Mouse (Mus musculus): ENCODE data around the gene Bcar3.

Bcar3 gene

GRCm38 (mm10) chr3:122511721-122512619, 218.0 kb downstream of the Bcar3 start:
- DNase-seq (ENCODE audit: low spot score in 2 of 2), result no peak

- no peak for DNase-seq (ENCODE audit: low spot score in 2 of 2)
These were observed 218.9 kb downstream of the Bcar3 start for GRCm38 (mm10) chr3:122512725-122513375.

GRCm38 (mm10) chr3:122515568-122516326, 221.8 kb downstream of the Bcar3 start:
- DNase-seq (ENCODE audit: low spot score in 2 of 2), result no peak

- DNase-seq (ENCODE audit: low spot score in 2 of 2), result no peak
These were observed 222.4 kb downstream of the Bcar3 start for GRCm38 (mm10) chr3:122516327-122516695.

- DNase-seq (ENCODE audit: low spot score in 2 of 2), result no peak
These were observed 223.8 kb downstream of the Bcar3 start for GRCm38 (mm10) chr3:122517726-122518125.

GRCm38 (mm10) chr3:122518231-122518736, 224.3 kb downstream of the Bcar3 start:
- DNase-seq (ENCODE audit: low spot score in 2 of 2), result no peak

- no peak for DNase-seq (ENCODE audit: low spot score in 2 of 2)
These were observed 225.1 kb downstream of the Bcar3 start for GRCm38 (mm10) chr3:122519082-122519481.

- no peak for DNase-seq (ENCODE audit: low spot score in 2 of 2)
These were observed 226.4 kb downstream of the Bcar3 start for GRCm38 (mm10) chr3:122520365-122520764.

- DNase-seq (ENCODE audit: low spot score in 2 of 2), result no peak
These were observed 226.9 kb downstream of the Bcar3 start for GRCm38 (mm10) chr3:122520875-122521274.

GRCm38 (mm10) chr3:122521294-122521693, 227.4 kb downstream of the Bcar3 start:
- DNase-seq (ENCODE audit: low spot score in 2 of 2), result no peak

- no peak for DNase-seq (ENCODE audit: low spot score in 2 of 2)
These were observed 234.5 kb downstream of the Bcar3 start for GRCm38 (mm10) chr3:122528477-122528876.

- no peak for DNase-seq (ENCODE audit: low spot score in 2 of 2)
These were observed 242.2 kb downstream of the Bcar3 start for GRCm38 (mm10) chr3:122535938-122536703.

GRCm38 (mm10) chr3:122538851-122539250, 244.9 kb downstream of the Bcar3 start:
- no peak for DNase-seq (ENCODE audit: low spot score in 2 of 2)

GRCm38 (mm10) chr3:122539961-122540690, 246.2 kb downstream of the Bcar3 start:
- DNase-seq (ENCODE audit: low spot score in 2 of 2), result no peak

GRCm38 (mm10) chr3:122540918-122541317, 247.0 kb downstream of the Bcar3 start:
- DNase-seq (ENCODE audit: low spot score in 2 of 2), result no peak

GRCm38 (mm10) chr3:122545346-122545745, 251.4 kb downstream of the Bcar3 start:
- no peak for DNase-seq (ENCODE audit: low spot score in 2 of 2)

GRCm38 (mm10) chr3:122547469-122547868, 253.5 kb downstream of the Bcar3 start:
- no peak for DNase-seq (ENCODE audit: low spot score in 2 of 2)

- no peak for DNase-seq (ENCODE audit: low spot score in 2 of 2)
These were observed 257.2 kb downstream of the Bcar3 start for GRCm38 (mm10) chr3:122551174-122551573.

GRCm38 (mm10) chr3:122557766-122558165, 263.8 kb downstream of the Bcar3 start:
- no peak for DNase-seq (ENCODE audit: low spot score in 2 of 2)

- no peak for DNase-seq (ENCODE audit: low spot score in 2 of 2)
These were observed 271.3 kb downstream of the Bcar3 start for GRCm38 (mm10) chr3:122565285-122565684.

- DNase-seq (ENCODE audit: low spot score in 2 of 2), result no peak
These were observed 272.2 kb downstream of the Bcar3 start for GRCm38 (mm10) chr3:122566112-122566511.
